Mouse (Mus musculus): ENCODE data around the gene Cacna1c. TPM values are rescaled to one million over a fixed set of nuclear protein-coding genes. Genes with fewer than 3 reads are reported as not detected.

Cacna1c gene
- total RNA-seq, 2 experiments from 2014 or later: 52.3 to 81.7 TPM

GRCm38 (mm10) chr6:118707066-118707465, 489.2 kb downstream of the Cacna1c start:
- no peak for DNase-seq (ENCODE audit: low spot score in 2 of 2)
- intact Hi-C loops (cut with DNase I): no loop called here

DNA sequence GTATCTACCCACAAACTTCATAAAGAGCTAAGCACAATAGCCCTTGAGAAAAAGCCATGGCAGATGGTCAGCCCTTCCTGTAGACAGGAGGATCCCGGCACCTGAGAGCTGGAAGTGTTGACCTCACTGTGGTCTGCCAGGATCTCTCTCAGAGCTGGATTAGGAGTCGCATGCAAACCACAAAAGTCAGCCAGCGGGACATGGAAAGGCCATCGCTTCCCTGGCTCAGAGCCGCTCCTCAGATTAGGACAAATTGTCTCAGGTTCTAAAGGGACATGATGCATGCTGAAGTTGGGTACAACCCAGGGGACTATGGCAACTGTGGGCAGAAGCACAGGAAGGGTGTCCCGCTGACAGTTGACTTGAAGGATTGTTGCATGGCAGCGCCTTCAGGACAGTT, 490.4 kb downstream of the Cacna1c start:
- intact Hi-C loops (cut with DNase I): loop anchor here (1.0 kb wide), 1 partner anchor 19 kb away; no protein-coding TSS in a partner anchor
- no peak for DNase-seq (ENCODE audit: low spot score in 2 of 2)

DNA sequence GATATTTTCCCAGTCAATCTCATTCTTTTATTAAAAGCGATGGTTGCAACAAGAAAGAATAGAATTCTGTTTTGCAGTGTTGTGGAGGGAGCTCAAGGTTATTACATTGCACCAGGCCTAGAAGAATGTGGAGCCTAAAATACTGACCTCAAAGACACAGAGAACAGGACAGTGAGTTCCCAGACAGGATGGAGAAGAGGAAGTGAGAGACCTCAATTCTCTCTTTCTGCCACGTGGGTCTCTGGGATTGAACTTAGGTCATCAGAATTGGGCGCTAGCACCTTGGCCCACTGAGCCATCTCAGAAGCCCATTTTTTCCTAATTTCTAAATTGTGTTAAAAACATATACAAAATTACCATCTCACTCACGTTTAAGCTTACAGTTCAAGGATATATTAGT, 501.6 kb downstream of the Cacna1c start:
- DNase-seq (ENCODE audit: low spot score in 2 of 2): no peak
- intact Hi-C loops (cut with DNase I): no loop called here

- no peak for DNase-seq (ENCODE audit: low spot score in 2 of 2)
- intact Hi-C loops (cut with DNase I): no loop called here
Observed at GRCm38 (mm10) chr6:118689447-118689846, 506.8 kb downstream of the Cacna1c start.

DNA sequence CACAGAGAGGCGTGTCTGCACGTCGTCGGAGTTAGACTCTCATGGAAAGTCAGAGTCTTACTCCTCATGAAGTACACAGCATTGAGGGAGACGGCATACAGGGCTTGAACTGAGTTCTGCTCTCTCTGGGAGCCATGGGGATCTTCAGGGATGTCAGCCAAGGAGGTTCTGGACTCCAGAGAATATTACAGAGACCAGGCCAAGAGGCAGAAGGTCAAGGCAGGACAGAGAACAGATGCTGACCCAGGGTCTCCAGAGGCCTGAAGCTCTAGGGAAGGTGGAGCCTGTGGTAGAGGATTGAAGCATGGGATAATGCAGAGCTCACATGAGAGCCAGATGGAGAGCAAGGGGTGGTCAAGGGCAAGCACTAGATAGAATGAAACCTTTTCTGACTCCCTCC, 507.4 kb downstream of the Cacna1c start:
- no peak for DNase-seq (ENCODE audit: low spot score in 2 of 2)
- intact Hi-C loops (cut with DNase I): no loop called here

DNA sequence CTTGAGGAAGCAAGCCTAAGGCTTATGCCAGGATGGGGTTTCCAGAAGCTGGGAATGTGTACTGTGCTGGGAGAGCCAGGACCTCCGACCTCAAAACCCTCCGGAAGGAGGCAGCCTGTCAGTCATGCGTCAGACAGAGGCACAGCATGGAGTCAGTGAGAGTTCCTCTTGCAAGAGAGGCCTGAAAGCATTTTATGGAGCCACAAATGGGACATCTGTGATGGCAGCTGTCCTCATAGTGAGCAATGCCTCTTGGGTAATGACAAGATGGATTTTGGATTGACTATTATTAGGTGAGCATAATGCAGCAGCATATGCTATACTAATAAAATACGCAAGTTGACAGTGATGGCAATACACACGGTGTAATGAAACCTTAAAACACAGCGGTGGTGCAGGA, 515.4 kb downstream of the Cacna1c start:
- no peak for DNase-seq (ENCODE audit: low spot score in 2 of 2)
- intact Hi-C loops (cut with DNase I): no loop called here

GRCm38 (mm10) chr6:118678031-118678430, 518.2 kb downstream of the Cacna1c start:
- intact Hi-C loops (cut with DNase I): no loop called here
- peak; percentile 30 to 34 for DNase-seq (ENCODE audit: low spot score in 2 of 2)

GRCm38 (mm10) chr6:118677306-118677705, 518.9 kb downstream of the Cacna1c start:
- DNase-seq (ENCODE audit: low spot score in 2 of 2): peak in 1 of 2 experiments; percentile 17
- intact Hi-C loops (cut with DNase I): no loop called here

GRCm38 (mm10) chr6:118674781-118675180, 521.4 kb downstream of the Cacna1c start:
- intact Hi-C loops (cut with DNase I): no loop called here
- no peak for DNase-seq (ENCODE audit: low spot score in 2 of 2)

- DNase-seq (ENCODE audit: low spot score in 2 of 2): no peak
- intact Hi-C loops (cut with DNase I): no loop called here
Observed at GRCm38 (mm10) chr6:118673974-118674695, 522.1 kb downstream of the Cacna1c start.

DNA sequence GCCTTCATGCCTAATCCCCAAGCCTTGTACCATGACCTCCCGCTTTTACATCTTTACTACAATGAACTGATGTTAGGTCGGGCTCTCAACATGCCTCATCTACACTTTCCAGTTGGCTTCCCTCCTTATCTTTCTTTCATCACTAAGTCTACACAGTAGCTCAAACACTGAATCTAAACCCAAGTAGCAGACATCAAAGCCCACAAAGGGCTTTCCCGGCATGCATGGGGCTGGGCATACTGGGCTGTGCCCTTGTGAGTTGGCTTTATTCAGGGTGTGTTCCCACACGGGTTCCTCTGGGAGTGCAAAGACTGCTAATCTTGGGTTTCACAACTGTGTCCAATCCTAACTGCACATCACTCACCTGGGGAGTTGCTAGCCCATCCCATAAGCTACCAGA, 542.9 kb downstream of the Cacna1c start:
- intact Hi-C loops (cut with DNase I): no loop called here
- no peak for DNase-seq (ENCODE audit: low spot score in 2 of 2)

DNA sequence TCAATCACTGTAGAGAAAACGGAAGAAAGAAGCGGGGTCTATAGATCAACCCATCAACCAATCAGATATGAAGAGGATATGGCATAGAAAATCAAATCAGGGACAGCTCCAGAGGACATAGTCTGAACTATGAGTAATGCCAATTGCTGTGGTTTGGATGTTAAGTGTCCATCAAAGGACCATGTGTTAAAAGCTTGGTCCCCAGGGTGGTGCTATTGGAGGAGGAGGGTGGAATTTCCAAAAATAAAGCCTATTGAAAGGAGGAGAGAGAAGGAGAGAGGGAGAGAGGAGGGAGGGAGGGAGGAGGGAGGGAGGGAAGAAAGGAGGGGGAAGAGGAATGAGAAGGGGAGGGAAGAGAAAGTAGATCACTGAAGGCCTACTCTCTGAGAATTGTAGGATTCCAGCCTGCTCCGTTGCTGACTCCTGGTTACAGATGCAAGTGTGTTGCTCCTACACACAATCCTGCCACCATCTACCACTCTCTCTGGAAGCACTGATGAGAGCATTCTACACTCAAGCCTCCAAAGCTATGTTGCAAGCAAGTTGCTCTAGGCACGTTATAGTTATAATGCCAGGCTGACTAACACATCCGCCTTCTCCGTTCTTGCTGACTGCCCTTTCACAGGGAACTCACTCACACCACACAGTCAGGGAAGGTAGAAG, 547.0 kb downstream of the Cacna1c start:
- intact Hi-C loops (cut with DNase I): loop anchor here (10.0 kb wide), 2 partner anchors 266 to 536 kb away; no protein-coding TSS in a partner anchor
- no peak for DNase-seq (ENCODE audit: low spot score in 2 of 2)

DNA sequence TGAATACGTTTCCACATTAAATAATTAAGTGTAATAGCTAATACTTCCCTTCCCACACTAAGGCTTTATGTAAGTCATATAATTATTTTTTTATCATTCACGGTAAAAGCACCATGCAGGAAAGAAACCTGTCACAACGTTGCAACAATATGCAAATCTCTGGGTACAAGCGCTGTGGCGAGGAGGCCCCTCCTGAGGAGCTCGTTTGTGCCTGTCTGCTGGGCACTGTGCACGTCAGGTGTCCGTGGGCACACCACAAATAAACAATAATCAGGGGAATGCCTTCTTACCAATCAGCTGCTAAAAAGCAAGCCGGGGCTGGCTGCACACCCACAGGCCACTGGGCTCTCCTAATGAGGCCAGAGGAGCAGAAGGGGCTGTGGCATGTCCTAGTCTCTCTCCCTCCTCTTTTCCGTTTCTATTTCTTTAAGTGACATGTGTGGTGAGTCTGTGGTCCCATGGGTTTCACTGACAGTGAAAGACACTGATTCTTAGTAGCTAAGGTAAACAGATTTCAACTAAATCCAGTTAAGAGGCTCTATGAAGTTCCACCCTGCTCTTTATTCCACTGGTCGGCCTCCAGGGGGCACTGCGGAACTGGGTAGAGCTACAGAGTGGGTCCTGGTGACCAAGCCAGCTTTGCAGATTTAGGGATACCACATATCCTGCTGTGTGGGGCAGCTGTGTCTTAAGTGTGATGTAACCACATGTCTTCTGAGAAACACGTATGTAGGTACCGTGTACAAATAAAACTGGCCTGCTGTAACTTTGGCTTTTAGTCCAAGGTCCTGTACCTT, 549.8 kb downstream of the Cacna1c start:
- intact Hi-C loops (cut with DNase I): loop anchor here (2.0 to 10.0 kb wide), 3 partner anchors 268 to 538 kb away; no protein-coding TSS in a partner anchor
- DNase-seq (ENCODE audit: low spot score in 2 of 2): peak; percentile 67 to 76

- DNase-seq (ENCODE audit: low spot score in 2 of 2): no peak
Observed at GRCm38 (mm10) chr6:118644866-118645265, 551.4 kb downstream of the Cacna1c start.

GRCm38 (mm10) chr6:118643541-118643940, 552.7 kb downstream of the Cacna1c start:
- no peak for DNase-seq (ENCODE audit: low spot score in 2 of 2)
- intact Hi-C loops (cut with DNase I): loop anchor here (10.0 kb wide), 2 partner anchors 271 to 541 kb away; no protein-coding TSS in a partner anchor

More at GRCm38 (mm10) chr6:118644866-118645265, 551.4 kb downstream of the Cacna1c start:
- intact Hi-C loops (cut with DNase I): loop anchor here (10.0 kb wide), 2 partner anchors 270 to 540 kb away; no protein-coding TSS in a partner anchor

GRCm38 (mm10) chr6:118641671-118642325, 554.4 kb downstream of the Cacna1c start:
- no peak for DNase-seq (ENCODE audit: low spot score in 2 of 2)
- intact Hi-C loops (cut with DNase I): loop anchor here (10.0 kb wide), 2 partner anchors 273 to 543 kb away; no protein-coding TSS in a partner anchor

- DNase-seq (ENCODE audit: low spot score in 2 of 2): no peak
- intact Hi-C loops (cut with DNase I): loop anchor here (10.0 kb wide), 3 partner anchors 275 to 735 kb away; no protein-coding TSS in a partner anchor
Observed at GRCm38 (mm10) chr6:118639816-118640215, 556.4 kb downstream of the Cacna1c start.

GRCm38 (mm10) chr6:118638911-118639310, 557.3 kb downstream of the Cacna1c start:
- intact Hi-C loops (cut with DNase I): loop anchor here (10.0 kb wide), 1 partner anchor 736 kb away; no protein-coding TSS in a partner anchor
- DNase-seq (ENCODE audit: low spot score in 2 of 2): no peak

DNA sequence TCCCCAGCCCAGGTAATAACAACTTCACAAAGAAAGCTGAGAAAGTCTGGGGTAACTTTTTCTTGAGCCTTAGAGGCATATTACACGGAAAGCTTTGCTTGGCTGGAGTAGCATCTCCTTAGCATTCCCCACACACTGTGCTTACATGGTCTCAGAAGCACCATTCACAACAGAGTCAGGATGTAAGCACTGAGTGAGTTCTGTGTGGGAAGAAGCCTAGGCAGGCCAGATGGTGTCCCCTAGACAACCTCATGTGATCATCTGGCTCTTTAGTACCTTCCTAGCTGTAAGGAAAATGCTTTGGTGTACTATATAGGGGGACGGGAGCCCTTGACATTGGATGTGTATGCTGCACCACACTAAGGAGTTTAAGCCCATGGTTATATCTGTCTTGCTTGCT, 563.7 kb downstream of the Cacna1c start:
- intact Hi-C loops (cut with DNase I): loop anchor here (10.0 kb wide), 1 partner anchor 742 kb away; no protein-coding TSS in a partner anchor
- peak in 1 of 2 experiments; percentile 31 for DNase-seq (ENCODE audit: low spot score in 2 of 2)
